Mouse (Mus musculus) activated CD4-positive, CD25-positive, alpha-beta regulatory T cell, adult 4 months (primary cell): ENCODE measurements around the gene Sirpa. TPM values are rescaled to one million over a fixed set of nuclear protein-coding genes. Genes with fewer than 3 reads are reported as not detected.

Source experiments
- ATAC-seq: one replicate; pipeline ENCODE4 v1.8.0; 2017
- polyA plus RNA-seq, 2 experiments: library from polyadenylated mRNA; unstranded; fragments of 100-300 nt; shearing (Covaris generic); gene quantifications; one replicate each; pipeline ENCODE4 v1.2.1; 2017

Gene Sirpa
- polyA plus RNA-seq, 2 experiments from 2014 or later: 0.16 TPM; not detected in 1

GRCm38 (mm10) chr2:129606899-129607298 is 14.3 kb downstream of the Sirpa start:
- ATAC-seq: no peak

- ATAC-seq: no peak
Observed at GRCm38 (mm10) chr2:129613971-129614370, 21.3 kb downstream of the Sirpa start.

GRCm38 (mm10) chr2:129614482-129615185 is 22.0 kb downstream of the Sirpa start:
- ATAC-seq: no peak

GRCm38 (mm10) chr2:129620148-129620547 is 27.5 kb downstream of the Sirpa start:
- no peak for ATAC-seq

- no peak for ATAC-seq
Observed at GRCm38 (mm10) chr2:129620881-129621280, 28.2 kb downstream of the Sirpa start.

GRCm38 (mm10) chr2:129621654-129622490 is 29.2 kb downstream of the Sirpa start:
- no peak for ATAC-seq

- no peak for ATAC-seq
Observed at GRCm38 (mm10) chr2:129622918-129623317, 30.3 kb downstream of the Sirpa start.

GRCm38 (mm10) chr2:129623771-129624170 is 31.1 kb downstream of the Sirpa start:
- ATAC-seq: no peak

GRCm38 (mm10) chr2:129624246-129624918 is 31.7 kb downstream of the Sirpa start:
- ATAC-seq: no peak

GRCm38 (mm10) chr2:129624956-129625355 is 32.3 kb downstream of the Sirpa start:
- ATAC-seq: no peak

- no peak for ATAC-seq
Observed at GRCm38 (mm10) chr2:129625845-129626244, 33.2 kb downstream of the Sirpa start.

GRCm38 (mm10) chr2:129626621-129627061 is 34.0 kb downstream of the Sirpa start:
- no peak for ATAC-seq

- ATAC-seq: no peak
Observed at GRCm38 (mm10) chr2:129627133-129627532, 34.5 kb downstream of the Sirpa start.

- no peak for ATAC-seq
Observed at GRCm38 (mm10) chr2:129627811-129628210, 35.2 kb downstream of the Sirpa start.

GRCm38 (mm10) chr2:129628456-129629185 is 36.0 kb downstream of the Sirpa start:
- no peak for ATAC-seq

GRCm38 (mm10) chr2:129629786-129630531 is 37.3 kb downstream of the Sirpa start:
- ATAC-seq: no peak

- no peak for ATAC-seq
Observed at GRCm38 (mm10) chr2:129630532-129630886, 37.9 kb downstream of the Sirpa start.

- ATAC-seq: no peak
Observed at GRCm38 (mm10) chr2:129630978-129631660, 38.5 kb downstream of the Sirpa start.

- ATAC-seq: no peak
Observed at GRCm38 (mm10) chr2:129632324-129632723, 39.7 kb downstream of the Sirpa start.

- ATAC-seq: no peak
Observed at GRCm38 (mm10) chr2:129633077-129633732, 40.6 kb downstream of the Sirpa start.

- no peak for ATAC-seq
Observed at GRCm38 (mm10) chr2:129633982-129634381, 41.3 kb downstream of the Sirpa start.
